Mouse (Mus musculus) C2C12 (cell line): ENCODE measurements around the gene Egfl8.

Experiments used
- CTCF ChIP-seq: IDR thresholded peaks from one replicate; pipeline ENCODE4 v1.5.1; 2011; ENCODE audit not compliant: control insufficient read depth, insufficient read depth, insufficient read length
- MAX ChIP-seq: IDR thresholded peaks from one replicate; pipeline ENCODE4 v1.6.1; 2011; ENCODE audit warnings: mild to moderate bottlenecking, control low read depth

- TF ChIP-seq MAX (peak; percentile 15), CTCF (no peak)
Observed at GRCm38 (mm10) chr17:34655581-34655991, 39.8 kb upstream of the Egfl8 start.
